Mouse (Mus musculus) midbrain, embryonic 13.5 days (tissue): ENCODE measurements around the gene Mast4. TPM values are rescaled to one million over a fixed set of nuclear protein-coding genes. Genes with fewer than 3 reads are reported as not detected.

Experiments
- ATAC-seq: fragments of 200-750 bp; cut with Nextera tagmentation; 2 replicates; pipeline ENCODE4 v1.8.0; 2017; ENCODE audit warnings: mild to moderate bottlenecking, moderate TSS enrichment, moderate library complexity
- H3K27ac ChIP-seq: fragments of 300-500 bp; sonication (generic); 2 replicates; pipeline ENCODE4 v1.5.1; 2015; ENCODE audit warnings: inconsistent platforms, mild to moderate bottlenecking, moderate library complexity
- H3K27me3 ChIP-seq: fragments of 300-500 bp; sonication (generic); 2 replicates; pipeline ENCODE4 v1.6.1; 2015; ENCODE audit warnings: mild to moderate bottlenecking, inconsistent platforms
- H3K36me3 ChIP-seq: fragments of 300-500 bp; sonication (generic); 2 replicates; pipeline ENCODE4 v1.6.1; 2015; ENCODE audit warnings: mild to moderate bottlenecking, inconsistent platforms
- H3K4me1 ChIP-seq: fragments of 300-500 bp; sonication (generic); replicated peaks from 2 replicates; pipeline ENCODE4 v1.6.1; 2015; ENCODE audit warnings: inconsistent platforms
- H3K4me2 ChIP-seq: fragments of 300-500 bp; sonication (generic); replicated peaks from 2 replicates; pipeline ENCODE4 v1.6.1; 2015; ENCODE audit warnings: moderate library complexity, mild to moderate bottlenecking, inconsistent platforms
- H3K4me3 ChIP-seq: fragments of 300-500 bp; sonication (generic); replicated peaks from 2 replicates; pipeline ENCODE4 v1.5.1; 2015; ENCODE audit warnings: mild to moderate bottlenecking, inconsistent platforms
- H3K9ac ChIP-seq: fragments of 300-500 bp; sonication (generic); replicated peaks from 2 replicates; pipeline ENCODE4 v1.6.1; 2015; ENCODE audit warnings: mild to moderate bottlenecking, inconsistent platforms
- H3K9me3 ChIP-seq: fragments of 300-500 bp; sonication (generic); 2 replicates; pipeline ENCODE4 v1.6.1; 2016; ENCODE audit warnings: mild to moderate bottlenecking, inconsistent platforms
- WGBS: fragments of 180-500 bp; shearing (Covaris S2); methylation state at CpG from one replicate; pipeline ENCODE4 v1.1.7; 2015; 5-methylcytosine and 5-hydroxymethylcytosine counted together
- polyA plus RNA-seq: library from polyadenylated mRNA; unstranded; fragments of >200 nt; fragmentation: Nextera tagmentation; extraction: Ambion mirVana; gene quantifications from 2 replicates; pipeline ENCODE4 v1.2.1, GENCODE M21; 2015

Gene Mast4
- polyA plus RNA-seq, 1 experiment from 2014 or later = 33.4 TPM

- no peaks in the 10 kb centered on the region for H3K36me3 ChIP-seq
- H3K9ac ChIP-seq = no peak overlapping the region
- no peak overlapping the region for H3K4me2 ChIP-seq
- H3K9me3 ChIP-seq = no peaks in the 10 kb centered on the region
- H3K27me3 ChIP-seq = peaks cover 3% of the 10 kb centered on the region; the same call in 1 of the 2 replicates
- no peak overlapping the region for H3K4me3 ChIP-seq
- WGBS = 37% methylated on average over 10 of the region's 10 CpGs
- H3K4me1 ChIP-seq = peaks cover 13% of the 10 kb centered on the region; the same call in 1 of the 2 replicates
- ATAC-seq = no peak
- no peak overlapping the region for H3K27ac ChIP-seq
These were observed 19.1 kb downstream of the Mast4 start for GRCm38 (mm10) chr13:103315113-103315708.

- 97% methylated on average over 4 of the region's 4 CpGs for WGBS
- Histone ChIP-seq H3K4me3 (no peak overlapping the region), H3K4me2 (no peak overlapping the region), H3K27me3 (no peaks in the 10 kb centered on the region), H3K9me3 (no peaks in the 10 kb centered on the region), H3K9ac (no peak overlapping the region), H3K36me3 (no peaks in the 10 kb centered on the region), H3K27ac (no peak overlapping the region), H3K4me1 (no peaks in the 10 kb centered on the region)
- no peak for ATAC-seq
These were observed 26.0 kb downstream of the Mast4 start for GRCm38 (mm10) chr13:103308296-103308695.

- H3K4me2 ChIP-seq = no peak overlapping the region
- H3K27me3 ChIP-seq = no peaks in the 10 kb centered on the region
- no peak overlapping the region for H3K27ac ChIP-seq
- H3K4me3 ChIP-seq = no peak overlapping the region
- no peak overlapping the region for H3K9ac ChIP-seq
- H3K9me3 ChIP-seq = no peaks in the 10 kb centered on the region
- no peaks in the 10 kb centered on the region for H3K36me3 ChIP-seq
- 91% methylated on average over 9 of the region's 9 CpGs for WGBS
- no peak for ATAC-seq
- H3K4me1 ChIP-seq = no peaks in the 10 kb centered on the region
These were observed 30.5 kb downstream of the Mast4 start for GRCm38 (mm10) chr13:103303826-103304225.

GRCm38 (mm10) chr13:103302508-103302907, 31.8 kb downstream of the Mast4 start:
- Histone ChIP-seq H3K4me1 (no peaks in the 10 kb centered on the region), H3K4me3 (no peak overlapping the region), H3K27me3 (no peaks in the 10 kb centered on the region), H3K9ac (no peak overlapping the region), H3K9me3 (no peaks in the 10 kb centered on the region), H3K27ac (no peak overlapping the region), H3K4me2 (no peak overlapping the region), H3K36me3 (no peaks in the 10 kb centered on the region)
- no peak for ATAC-seq
- whole genome bisulfite sequencing = 61% methylated on average over 6 of the region's 6 CpGs

GRCm38 (mm10) chr13:103302077-103302476, 32.2 kb downstream of the Mast4 start:
- Histone ChIP-seq H3K27me3 (no peaks in the 10 kb centered on the region), H3K9me3 (no peaks in the 10 kb centered on the region), H3K27ac (no peak overlapping the region), H3K36me3 (no peaks in the 10 kb centered on the region), H3K4me3 (no peak overlapping the region), H3K9ac (no peak overlapping the region), H3K4me2 (no peak overlapping the region), H3K4me1 (no peaks in the 10 kb centered on the region)
- WGBS = 92% methylated on average over 2 of the region's 2 CpGs
- ATAC-seq = no peak

GRCm38 (mm10) chr13:103294424-103294823, 39.9 kb downstream of the Mast4 start:
- Histone ChIP-seq H3K27ac (no peak overlapping the region), H3K27me3 (no peaks in the 10 kb centered on the region)

GRCm38 (mm10) chr13:103293121-103293520, 41.2 kb downstream of the Mast4 start:
- 81% methylated on average over 1 of the region's 1 CpGs for WGBS
- Histone ChIP-seq H3K36me3 (no peaks in the 10 kb centered on the region), H3K27ac (no peak overlapping the region), H3K27me3 (no peaks in the 10 kb centered on the region), H3K4me1 (no peaks in the 10 kb centered on the region), H3K9ac (no peak overlapping the region), H3K9me3 (no peaks in the 10 kb centered on the region), H3K4me2 (no peak overlapping the region), H3K4me3 (no peak overlapping the region)
- ATAC-seq = no peak

More at GRCm38 (mm10) chr13:103294424-103294823, 39.9 kb downstream of the Mast4 start:
- ATAC-seq = no peak
- Histone ChIP-seq H3K4me3 (no peak overlapping the region), H3K9me3 (no peaks in the 10 kb centered on the region), H3K4me1 (no peaks in the 10 kb centered on the region), H3K4me2 (no peak overlapping the region), H3K9ac (no peak overlapping the region), H3K36me3 (no peaks in the 10 kb centered on the region)
- 91% methylated on average over 13 of the region's 13 CpGs for WGBS

- WGBS = 87% methylated on average over 4 of the region's 4 CpGs
- Histone ChIP-seq H3K9me3 (no peaks in the 10 kb centered on the region), H3K4me2 (no peak overlapping the region), H3K36me3 (no peaks in the 10 kb centered on the region), H3K27ac (no peak overlapping the region), H3K27me3 (no peaks in the 10 kb centered on the region), H3K4me1 (no peaks in the 10 kb centered on the region), H3K4me3 (no peak overlapping the region), H3K9ac (no peak overlapping the region)
- ATAC-seq = no peak
These were observed 43.2 kb downstream of the Mast4 start for GRCm38 (mm10) chr13:103291098-103291497.

GRCm38 (mm10) chr13:103285821-103286220, 48.5 kb downstream of the Mast4 start:
- ATAC-seq = no peak
- Histone ChIP-seq H3K4me3 (no peak overlapping the region), H3K9ac (no peak overlapping the region), H3K36me3 (no peaks in the 10 kb centered on the region), H3K27ac (no peak overlapping the region), H3K4me2 (no peak overlapping the region), H3K9me3 (no peaks in the 10 kb centered on the region), H3K4me1 (no peaks in the 10 kb centered on the region), H3K27me3 (no peaks in the 10 kb centered on the region)
- 80% methylated on average over 5 of the region's 5 CpGs for WGBS

GRCm38 (mm10) chr13:103285036-103285435, 49.3 kb downstream of the Mast4 start:
- Histone ChIP-seq H3K4me1 (no peaks in the 10 kb centered on the region), H3K27ac (no peak overlapping the region), H3K9me3 (no peaks in the 10 kb centered on the region), H3K36me3 (no peaks in the 10 kb centered on the region), H3K4me3 (no peak overlapping the region), H3K4me2 (no peak overlapping the region), H3K9ac (no peak overlapping the region), H3K27me3 (no peaks in the 10 kb centered on the region)
- WGBS = 92% methylated on average over 7 of the region's 7 CpGs
- ATAC-seq = no peak

GRCm38 (mm10) chr13:103270856-103271391, 63.4 kb downstream of the Mast4 start:
- no peak overlapping the region for H3K27ac ChIP-seq
- no peak overlapping the region for H3K4me3 ChIP-seq
- ATAC-seq = no peak
- no peaks in the 10 kb centered on the region for H3K4me1 ChIP-seq
- WGBS = 95% methylated on average over 9 of the region's 9 CpGs
- H3K4me2 ChIP-seq = no peak overlapping the region
- H3K27me3 ChIP-seq = no peaks in the 10 kb centered on the region
- no peaks in the 10 kb centered on the region for H3K36me3 ChIP-seq
- H3K9ac ChIP-seq = no peak overlapping the region
- no peaks in the 10 kb centered on the region for H3K9me3 ChIP-seq

GRCm38 (mm10) chr13:103262707-103263106, 71.6 kb downstream of the Mast4 start:
- no peaks in the 10 kb centered on the region for H3K4me1 ChIP-seq
- no peak overlapping the region for H3K4me2 ChIP-seq
- no peaks in the 10 kb centered on the region for H3K36me3 ChIP-seq
- H3K27me3 ChIP-seq = no peaks in the 10 kb centered on the region
- no peak for ATAC-seq
- H3K9me3 ChIP-seq = no peaks in the 10 kb centered on the region
- no peak overlapping the region for H3K4me3 ChIP-seq
- H3K27ac ChIP-seq = no peak overlapping the region
- H3K9ac ChIP-seq = no peak overlapping the region
- WGBS = 81% methylated on average over 3 of the region's 3 CpGs

GRCm38 (mm10) chr13:103262061-103262460, 72.2 kb downstream of the Mast4 start:
- H3K27me3 ChIP-seq = no peaks in the 10 kb centered on the region
- no peak overlapping the region for H3K27ac ChIP-seq
- no peaks in the 10 kb centered on the region for H3K9me3 ChIP-seq
- no peak for ATAC-seq
- no peak overlapping the region for H3K4me3 ChIP-seq
- H3K4me1 ChIP-seq = no peaks in the 10 kb centered on the region
- no peaks in the 10 kb centered on the region for H3K36me3 ChIP-seq
- no peak overlapping the region for H3K9ac ChIP-seq
- WGBS = 86% methylated on average over 3 of the region's 3 CpGs
- H3K4me2 ChIP-seq = no peak overlapping the region
